ENCODE assay signal across 8 mouse cellular contexts in the genomic region with DNA sequence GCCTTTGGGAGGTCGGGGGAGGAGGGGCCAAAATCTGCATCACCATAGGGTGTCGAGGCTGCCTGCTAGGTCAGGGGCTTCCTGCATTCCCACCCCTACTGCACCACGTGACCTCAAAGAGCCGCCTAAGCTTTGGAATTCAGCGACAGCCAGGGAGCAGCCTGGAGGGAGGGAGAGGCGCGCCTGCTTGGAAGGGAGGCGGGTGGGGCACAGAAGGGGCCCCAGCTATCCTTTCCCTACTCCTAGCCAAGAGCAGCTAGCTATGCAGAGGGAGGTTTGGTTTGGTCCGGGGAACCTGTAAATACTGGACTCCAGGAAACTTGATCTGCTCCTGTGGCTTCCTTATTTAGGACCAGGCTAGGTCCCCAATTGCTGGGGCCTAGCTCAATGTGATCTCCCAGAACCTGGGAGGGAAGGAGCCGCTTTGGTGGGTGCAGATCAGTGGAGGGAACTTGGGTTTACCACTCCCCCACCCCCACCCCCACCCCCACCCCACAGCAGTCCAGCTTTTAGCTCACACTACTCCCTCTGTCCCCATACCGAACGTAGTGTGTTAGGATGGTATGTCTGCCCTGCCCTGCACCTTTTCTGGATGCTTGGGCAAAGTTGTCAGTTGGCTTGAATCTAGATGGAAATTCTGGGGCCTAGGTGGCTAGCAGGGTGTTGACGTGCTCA. TPM values are rescaled to one million over a fixed set of nuclear protein-coding genes. Genes with fewer than 3 reads are reported as not detected.
DNase-seq lines count a peak whose midpoint lies in the region; ATAC-seq and TF ChIP-seq lines count a peak whose summit lies in the region.

No protein-coding gene starts in this region.

- H3K36me3 ChIP-seq in ES-Bruce4 (ENCODE audit: control insufficient read depth, insufficient read depth, low read length, poor library complexity, severe bottlenecking): no peaks in the 10 kb centered on the region
- H3K36me3 ChIP-seq in heart, postnatal 0 days (replicated peaks; ENCODE audit: control insufficient read depth, insufficient read depth, low read length): no peaks in the 10 kb centered on the region
- no peaks in the 10 kb centered on the region for H3K36me3 ChIP-seq in midbrain, embryonic 11.5 days (ENCODE audit: control insufficient read depth, insufficient read depth, low read length)

- 20% methylated on average over 13 of the region's 13 CpGs for WGBS in heart, postnatal 0 days
- 4% methylated on average over 13 of the region's 13 CpGs for WGBS in midbrain, embryonic 11.5 days
- WGBS in cerebellum, adult 2 months: 57% methylated on average over 13 of the region's 13 CpGs

- H3K4me3 ChIP-seq in ES-Bruce4 (ENCODE audit: low read depth, low read length): no peak overlapping the region
- H3K4me3 ChIP-seq in heart, postnatal 0 days (ENCODE audit: low read depth, low read length): no peak overlapping the region
- no peak overlapping the region for H3K4me3 ChIP-seq in midbrain, embryonic 11.5 days (ENCODE audit: low read depth, low read length)
- no peak overlapping the region for H3K4me3 ChIP-seq in cerebellum, adult 2 months (replicated peaks; ENCODE audit: insufficient read depth, low read depth, low read length)

- peak; percentile 93 for DNase-seq in embryo, embryonic 9.5 days (ENCODE audit: extremely low spot score)
- peak; percentile 90 for DNase-seq in heart, postnatal 0 days (ENCODE audit: low spot score)
- DNase-seq in kidney, postnatal 36 days: peak; percentile 68 to 76
- DNase-seq in midbrain, embryonic 11.5 days (ENCODE audit: low spot score, missing footprints): peak; percentile 93
- DNase-seq in cerebellum, adult 2 months: no peak
- DNase-seq in natural killer cell, adult 2 months (ENCODE audit: low spot score in 2 of 2): no peak
- DNase-seq in left cerebral cortex, adult 9 months (ENCODE audit: low spot score in 2 of 2): no peak

- H3K4me1 ChIP-seq in ES-Bruce4 (ENCODE audit: control insufficient read depth, insufficient read depth, low read length): peaks cover 2% of the 10 kb centered on the region
- H3K4me1 ChIP-seq in heart, postnatal 0 days (ENCODE audit: control insufficient read depth, insufficient read depth): peaks cover 14% of the 10 kb centered on the region
- H3K4me1 ChIP-seq in midbrain, embryonic 11.5 days (ENCODE audit: control insufficient read depth, insufficient read depth, low read length): peaks cover 16% of the 10 kb centered on the region
- peaks cover 4% of the 10 kb centered on the region; the same call in 1 of the 2 replicates for H3K4me1 ChIP-seq in cerebellum, adult 2 months (ENCODE audit: control insufficient read depth, insufficient read depth, low read length)

- H3K27ac ChIP-seq in ES-Bruce4 (ENCODE audit: insufficient read depth, low read length): peak overlapping the region; percentile 83
- peak overlapping the region; percentile 74 for H3K27ac ChIP-seq in heart, postnatal 0 days (ENCODE audit: low read depth)
- no peak overlapping the region for H3K27ac ChIP-seq in midbrain, embryonic 11.5 days (ENCODE audit: low read depth, low read length)
- H3K27ac ChIP-seq in cerebellum, adult 2 months (ENCODE audit: insufficient read depth, low read length): no peak overlapping the region

- H3K4me2 ChIP-seq in heart, postnatal 0 days (ENCODE audit: low read depth, low read length): no peak overlapping the region
- peak overlapping the region; percentile 16 for H3K4me2 ChIP-seq in midbrain, embryonic 11.5 days

- ATAC-seq in heart, postnatal 0 days (ENCODE audit: insufficient read depth, low read depth): peak; percentile 92
- ATAC-seq in midbrain, embryonic 11.5 days (ENCODE audit: low FRiP score): peak; percentile 90

- no peaks in the 10 kb centered on the region for H3K27me3 ChIP-seq in ES-Bruce4 (ENCODE audit: control insufficient read depth, insufficient read depth, low read length, poor library complexity, severe bottlenecking)
- no peaks in the 10 kb centered on the region for H3K27me3 ChIP-seq in heart, postnatal 0 days (ENCODE audit: control insufficient read depth, insufficient read depth, low read length)
- no peaks in the 10 kb centered on the region for H3K27me3 ChIP-seq in midbrain, embryonic 11.5 days (ENCODE audit: control insufficient read depth, insufficient read depth, low read length)
- H3K27me3 ChIP-seq in cerebellum, adult 2 months (ENCODE audit: control insufficient read depth, insufficient read depth, low read length): no peaks in the 10 kb centered on the region

- H3K9ac ChIP-seq in ES-Bruce4 (ENCODE audit: low read depth, poor library complexity, severe bottlenecking): 0 out of 2 replicates have a peak overlapping the region, but pooled peaks have one; percentile 2
- H3K9ac ChIP-seq in heart, postnatal 0 days (replicated peaks; ENCODE audit: low read depth, low read length): no peak overlapping the region
- H3K9ac ChIP-seq in midbrain, embryonic 11.5 days (ENCODE audit: low read length): peak overlapping the region; percentile 5; the same call in 1 of the 2 replicates

- no peak for TF ChIP-seq CTCF in ES-Bruce4 (IDR thresholded peaks at IDR 0.05; ENCODE audit: low read depth, low read length)
- TF ChIP-seq CTCF in heart, postnatal 0 days (IDR thresholded peaks at IDR 0.05; ENCODE audit: low read depth): no peak
- TF ChIP-seq CTCF in cerebellum, adult 2 months (IDR thresholded peaks at IDR 0.05; ENCODE audit: borderline replicate concordance, insufficient read depth, low read depth, low read length): no peak

- TF ChIP-seq EP300 in ES-Bruce4 (IDR thresholded peaks at IDR 0.05; ENCODE audit: insufficient read depth, low read depth, low read length): peak; percentile 98
- TF ChIP-seq EP300 in heart, postnatal 0 days (IDR thresholded peaks at IDR 0.05; ENCODE audit: low read depth): no peak

- no peaks in the 10 kb centered on the region for H3K9me3 ChIP-seq in ES-Bruce4 (replicated peaks; ENCODE audit: control insufficient read depth, insufficient read depth, low read length, poor library complexity, severe bottlenecking)
- H3K9me3 ChIP-seq in heart, postnatal 0 days (replicated peaks; ENCODE audit: control insufficient read depth, low read length): no peaks in the 10 kb centered on the region
- no peaks in the 10 kb centered on the region for H3K9me3 ChIP-seq in midbrain, embryonic 11.5 days (ENCODE audit: control insufficient read depth, low read length)

- no peak for TF ChIP-seq POLR2A in ES-Bruce4 (IDR thresholded peaks at IDR 0.05; ENCODE audit: insufficient read depth, low read length)
- TF ChIP-seq POLR2A in cerebellum, adult 2 months (IDR thresholded peaks at IDR 0.05; ENCODE audit: borderline replicate concordance, insufficient read depth, low read length): no peak

RNA-seq across cellular contexts. Expression of a gene that starts 6.3 kb away (rescaled TPM):
- polyA plus RNA-seq in ES-Bruce4 (2011; ENCODE audit: insufficient read depth, insufficient read length, low read depth, missing spikeins): 60.9 and 62.0 TPM in 2 replicates
- 137 and 155 TPM in 2 replicates for total RNA-seq in heart, postnatal 0 days (2014; rRNA removed; ENCODE audit: low replicate concordance)
- 26.4 and 27.4 TPM in 2 replicates for polyA plus RNA-seq in heart, postnatal 0 days (2015; fragmentation: Nextera tagmentation; extraction: Ambion mirVana)
- 40.6 and 42.8 TPM in 2 replicates for polyA plus RNA-seq in midbrain, embryonic 11.5 days (2014; fragmentation: Nextera tagmentation; extraction: Ambion mirVana)
- polyA plus RNA-seq in cerebellum, adult 2 months (2012; rRNA removed): 96.2 and 101 TPM in 2 replicates

RNA-seq across cellular contexts. Expression of a gene that starts 28.3 kb away (rescaled TPM):
- polyA plus RNA-seq in ES-Bruce4 (2011; ENCODE audit: insufficient read depth, insufficient read length, low read depth, missing spikeins): 0.19 and 0.78 TPM in 2 replicates
- total RNA-seq in heart, postnatal 0 days (2014; rRNA removed; ENCODE audit: low replicate concordance): 0.04 and 1.9 TPM in 2 replicates
- 0.07 and 0.11 TPM in 2 replicates for polyA plus RNA-seq in heart, postnatal 0 days (2015; fragmentation: Nextera tagmentation; extraction: Ambion mirVana)
- polyA plus RNA-seq in midbrain, embryonic 11.5 days (2014; fragmentation: Nextera tagmentation; extraction: Ambion mirVana): 1.1 and 1.6 TPM in 2 replicates
- polyA plus RNA-seq in cerebellum, adult 2 months (2012; rRNA removed): 0.33 and 0.54 TPM in 2 replicates

RNA-seq across cellular contexts. Expression of a gene that starts 58.5 kb away (rescaled TPM):
- 40.6 and 47.9 TPM in 2 replicates for polyA plus RNA-seq in ES-Bruce4 (2011; ENCODE audit: insufficient read depth, insufficient read length, low read depth, missing spikeins)
- 81.3 and 82.5 TPM in 2 replicates for total RNA-seq in heart, postnatal 0 days (2014; rRNA removed; ENCODE audit: low replicate concordance)
- 94.6 and 96.8 TPM in 2 replicates for polyA plus RNA-seq in heart, postnatal 0 days (2015; fragmentation: Nextera tagmentation; extraction: Ambion mirVana)
- polyA plus RNA-seq in midbrain, embryonic 11.5 days (2014; fragmentation: Nextera tagmentation; extraction: Ambion mirVana): 80.7 and 86.0 TPM in 2 replicates
- polyA plus RNA-seq in cerebellum, adult 2 months (2012; rRNA removed): 45.2 and 45.4 TPM in 2 replicates

Comparison
In these comparisons a context has a peak if more than half of its experiments do, and no peak if none do; other contexts are left out.
1. H3K27ac ChIP-seq: peak in ES-Bruce4 (single experiment) and heart, postnatal 0 days (single experiment); none in midbrain, embryonic 11.5 days (single experiment) and cerebellum, adult 2 months (single experiment).
2. DNase-seq: peak in embryo, embryonic 9.5 days (single experiment), heart, postnatal 0 days (single experiment), kidney, postnatal 36 days (2 of 2) and midbrain, embryonic 11.5 days (single experiment); none in cerebellum, adult 2 months (0 of 2), natural killer cell, adult 2 months (0 of 2) and left cerebral cortex, adult 9 months (0 of 2).